Mouse (Mus musculus): Measurements from ENCODE around the gene Ifi203. TPM values are rescaled to one million over a fixed set of nuclear protein-coding genes. Genes with fewer than 3 reads are reported as not detected.
"Not testable (repeated sequence)": the region's sequence is repeated elsewhere in the genome, so short reads cannot be mapped to it uniquely, and the experiment has no call there.

The Ifi203 gene
- not detected in 2 replicates for polyA plus RNA-seq (2016; fragmentation: Nextera tagmentation; extraction: Ambion mirVana)

- H3K36me3 ChIP-seq; H3K4me3 ChIP-seq; H3K27me3 ChIP-seq (ENCODE audit: insufficient read depth, poor library complexity, severe bottlenecking); DNase-seq (ENCODE audit: low spot score); H3K27ac ChIP-seq; H3K4me1 ChIP-seq (replicated peaks); H3K9me3 ChIP-seq: not testable (repeated sequence)
- 77% methylated on average over 3 of the region's 3 CpGs for WGBS
Observed at GRCm38 (mm10) chr1:173941924-173942779, at the start of gene Ifi203, which contains the start of gene Mndal. Gene Ifi203, minus strand, starts transcription at chr1:173942672. Gene Mndal, minus strand, starts transcription at chr1:173942491.

GRCm38 (mm10) chr1:173982694-173983305 is 40.3 kb upstream of the Ifi203 start, which contains the start of gene Ifi202b:
Gene Ifi202b, minus strand, starts transcription at chr1:173982744.
- H3K4me1 ChIP-seq (replicated peaks); H3K9me3 ChIP-seq; H3K4me3 ChIP-seq; H3K36me3 ChIP-seq; DNase-seq (ENCODE audit: low spot score); H3K27ac ChIP-seq; H3K27me3 ChIP-seq (ENCODE audit: insufficient read depth, poor library complexity, severe bottlenecking): not testable (repeated sequence)
- 88% methylated on average over 6 of the region's 6 CpGs for WGBS

- not testable (repeated sequence) for H3K36me3 ChIP-seq; H3K9me3 ChIP-seq; DNase-seq (ENCODE audit: low spot score); H3K27ac ChIP-seq; H3K4me3 ChIP-seq; H3K27me3 ChIP-seq (ENCODE audit: insufficient read depth, poor library complexity, severe bottlenecking); H3K4me1 ChIP-seq (replicated peaks)
- WGBS = 64% methylated on average over 3 of the region's 3 CpGs
Observed at GRCm38 (mm10) chr1:173981038-173981437, 38.6 kb upstream of the Ifi203 start.

GRCm38 (mm10) chr1:173977622-173978021 is 35.1 kb upstream of the Ifi203 start:
- H3K27ac ChIP-seq = no peak overlapping the region
- DNase-seq (ENCODE audit: low spot score) = no peak
- no peaks in the 10 kb centered on the region for H3K4me1 ChIP-seq (replicated peaks)
- no peaks in the 10 kb centered on the region for H3K9me3 ChIP-seq
- H3K27me3 ChIP-seq (ENCODE audit: insufficient read depth, poor library complexity, severe bottlenecking) = no peaks in the 10 kb centered on the region
- H3K36me3 ChIP-seq = no peaks in the 10 kb centered on the region
- no peak overlapping the region for H3K4me3 ChIP-seq

- Histone ChIP-seq H3K9me3 (no peaks in the 10 kb centered on the region), H3K27me3 (ENCODE audit: insufficient read depth, poor library complexity, severe bottlenecking) (no peaks in the 10 kb centered on the region), H3K36me3 (no peaks in the 10 kb centered on the region), H3K27ac (no peak overlapping the region), H3K4me3 (no peak overlapping the region), H3K4me1 (replicated peaks) (no peaks in the 10 kb centered on the region)
- DNase-seq (ENCODE audit: low spot score) = no peak
Observed at GRCm38 (mm10) chr1:173973111-173973510, 30.6 kb upstream of the Ifi203 start.

- not testable (repeated sequence) for H3K27ac ChIP-seq; H3K4me3 ChIP-seq; DNase-seq (ENCODE audit: low spot score); H3K36me3 ChIP-seq; H3K27me3 ChIP-seq (ENCODE audit: insufficient read depth, poor library complexity, severe bottlenecking); H3K9me3 ChIP-seq; H3K4me1 ChIP-seq (replicated peaks)
- 90% methylated on average over 1 of the region's 1 CpGs for WGBS
Observed at GRCm38 (mm10) chr1:173961491-173961890, 19.0 kb upstream of the Ifi203 start.

- H3K27me3 ChIP-seq (ENCODE audit: insufficient read depth, poor library complexity, severe bottlenecking); H3K4me1 ChIP-seq (replicated peaks); H3K4me3 ChIP-seq; H3K9me3 ChIP-seq; DNase-seq (ENCODE audit: low spot score); H3K27ac ChIP-seq; H3K36me3 ChIP-seq: not testable (repeated sequence)
- WGBS = 68% methylated on average over 3 of the region's 3 CpGs
Observed at GRCm38 (mm10) chr1:173959998-173960397, 17.5 kb upstream of the Ifi203 start.

GRCm38 (mm10) chr1:173955839-173956527 is 13.5 kb upstream of the Ifi203 start:
- 75% methylated on average over 3 of the region's 3 CpGs for WGBS
- H3K9me3 ChIP-seq; H3K27me3 ChIP-seq (ENCODE audit: insufficient read depth, poor library complexity, severe bottlenecking); H3K27ac ChIP-seq; H3K4me3 ChIP-seq; DNase-seq (ENCODE audit: low spot score); H3K36me3 ChIP-seq; H3K4me1 ChIP-seq (replicated peaks): not testable (repeated sequence)

GRCm38 (mm10) chr1:173955071-173955796 is 12.8 kb upstream of the Ifi203 start:
- H3K36me3 ChIP-seq = no peaks in the 10 kb centered on the region
- DNase-seq (ENCODE audit: low spot score) = no peak
- H3K4me1 ChIP-seq (replicated peaks) = no peaks in the 10 kb centered on the region
- H3K27ac ChIP-seq = no peak overlapping the region
- H3K27me3 ChIP-seq (ENCODE audit: insufficient read depth, poor library complexity, severe bottlenecking) = no peaks in the 10 kb centered on the region
- no peaks in the 10 kb centered on the region for H3K9me3 ChIP-seq
- 87% methylated on average over 2 of the region's 2 CpGs for WGBS
- H3K4me3 ChIP-seq = no peak overlapping the region

GRCm38 (mm10) chr1:173953563-173953962 is 11.1 kb upstream of the Ifi203 start:
- Histone ChIP-seq H3K27ac (no peak overlapping the region), H3K27me3 (ENCODE audit: insufficient read depth, poor library complexity, severe bottlenecking) (no peaks in the 10 kb centered on the region), H3K4me1 (replicated peaks) (no peaks in the 10 kb centered on the region), H3K9me3 (no peaks in the 10 kb centered on the region), H3K36me3 (no peaks in the 10 kb centered on the region), H3K4me3 (no peak overlapping the region)
- WGBS = 87% methylated on average over 1 of the region's 1 CpGs
- no peak for DNase-seq (ENCODE audit: low spot score)

GRCm38 (mm10) chr1:173949044-173949443 is 6.6 kb upstream of the Ifi203 start:
- not testable (repeated sequence) for H3K27ac ChIP-seq; H3K36me3 ChIP-seq; H3K4me1 ChIP-seq (replicated peaks); H3K4me3 ChIP-seq; H3K9me3 ChIP-seq; DNase-seq (ENCODE audit: low spot score); H3K27me3 ChIP-seq (ENCODE audit: insufficient read depth, poor library complexity, severe bottlenecking)
- WGBS = 85% methylated on average over 2 of the region's 2 CpGs

- H3K4me1 ChIP-seq (replicated peaks); H3K27me3 ChIP-seq (ENCODE audit: insufficient read depth, poor library complexity, severe bottlenecking); H3K36me3 ChIP-seq; H3K4me3 ChIP-seq; DNase-seq (ENCODE audit: low spot score); H3K27ac ChIP-seq; H3K9me3 ChIP-seq: not testable (repeated sequence)
Observed at GRCm38 (mm10) chr1:173942780-173943066, 251 bp upstream of the Ifi203 start.

- H3K9me3 ChIP-seq; H3K27me3 ChIP-seq (ENCODE audit: insufficient read depth, poor library complexity, severe bottlenecking); DNase-seq (ENCODE audit: low spot score); H3K4me3 ChIP-seq; H3K27ac ChIP-seq; H3K36me3 ChIP-seq; H3K4me1 ChIP-seq (replicated peaks): not testable (repeated sequence)
- WGBS = 96% methylated on average over 2 of the region's 2 CpGs
Observed at GRCm38 (mm10) chr1:173941522-173941921, 950 bp downstream of the Ifi203 start.

All from hindbrain, embryonic 10.5 days (tissue).